Mouse (Mus musculus): ENCODE data around the gene Aadat. TPM values are rescaled to one million over a fixed set of nuclear protein-coding genes. Genes with fewer than 3 reads are reported as not detected.
A peak's percentile ranks its signal among the peaks of the same experiment; 100 is the strongest.
"Not testable (repeated sequence)": the region's sequence is repeated elsewhere in the genome, so short reads cannot be mapped to it uniquely, and the experiment has no call there.

The Aadat gene
- total RNA-seq (2015): not detected in 2 replicates
- total RNA-seq (2017): not detected in 2 replicates

DNA sequence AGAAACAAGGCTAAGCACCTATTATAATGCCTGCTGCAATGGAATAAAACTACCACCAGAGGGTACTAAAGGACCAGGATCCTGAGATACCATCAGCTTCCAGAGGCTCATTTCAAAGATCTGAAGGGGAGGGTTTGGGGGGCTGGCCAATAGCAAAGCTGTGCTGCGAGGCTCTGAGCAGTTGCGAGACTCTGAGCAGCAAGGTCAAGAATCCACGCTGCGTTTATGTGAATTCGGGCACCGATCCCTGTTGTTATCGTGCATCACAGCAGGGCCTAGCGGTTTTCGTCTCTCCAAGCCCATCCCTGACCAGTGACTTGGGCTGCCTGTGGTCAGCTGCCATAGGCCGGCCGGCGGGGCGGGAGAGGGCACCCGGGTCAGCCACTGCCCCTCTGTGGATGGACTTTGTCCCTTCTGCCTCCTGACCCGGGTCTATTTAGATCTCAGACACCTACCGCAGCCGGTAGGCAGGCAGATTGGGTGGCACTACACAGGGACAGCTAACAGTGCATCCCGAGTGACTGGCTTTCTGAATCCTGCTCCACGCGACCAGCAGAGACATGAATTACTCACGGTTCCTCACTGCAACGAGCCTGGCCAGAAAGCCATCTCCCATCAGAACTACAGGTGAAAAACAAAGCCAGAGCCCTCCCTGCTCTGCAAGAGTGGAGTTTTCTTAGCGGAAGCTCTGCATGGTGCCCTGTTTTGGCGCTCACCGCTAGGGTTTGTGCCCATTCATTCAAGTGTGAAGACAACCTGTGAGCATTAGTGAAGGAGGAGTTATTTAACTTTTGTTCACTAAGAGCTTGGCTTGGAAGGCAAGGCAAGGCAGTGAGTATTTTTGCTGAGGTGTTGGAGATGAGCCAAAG, at the start of gene Aadat:
TSS of gene Aadat (plus strand) at position 280 of the 869 bp plus-strand sequence.
- ATAC-seq (replicated peaks; ENCODE audit: poor library complexity): peak; percentile 98

DNA sequence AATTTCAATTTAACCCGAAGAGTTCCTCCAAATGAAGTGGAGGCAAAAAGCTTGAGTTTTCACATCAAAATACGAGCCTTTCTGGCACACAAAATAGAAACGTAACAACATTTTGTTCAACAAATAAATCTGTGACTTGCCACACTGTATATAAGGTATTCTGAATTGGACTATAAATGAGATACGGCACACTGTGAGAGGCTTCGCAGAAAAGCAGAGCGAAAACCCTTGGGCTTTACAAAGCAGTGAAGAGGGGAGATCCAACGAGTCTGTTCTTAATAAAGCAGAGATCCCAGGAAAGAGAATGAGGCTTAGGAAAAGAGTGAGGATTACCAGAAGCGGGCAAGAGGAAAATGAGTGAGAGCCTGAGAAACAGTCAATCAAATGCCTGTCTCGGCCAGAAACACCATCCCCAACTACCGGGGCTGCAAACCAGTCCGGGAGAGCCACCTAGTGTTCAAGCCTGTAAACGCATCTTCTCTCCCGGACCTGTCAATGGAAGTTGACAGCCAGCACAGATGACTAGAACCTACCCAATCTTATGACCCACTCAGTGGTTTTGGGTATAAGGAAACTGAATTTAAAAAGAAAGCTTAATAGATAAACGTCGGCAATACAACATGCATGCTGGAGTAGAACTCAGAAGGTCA, 38.9 kb upstream of the Aadat start:
- ATAC-seq (replicated peaks; ENCODE audit: poor library complexity): peak; percentile 96

DNA sequence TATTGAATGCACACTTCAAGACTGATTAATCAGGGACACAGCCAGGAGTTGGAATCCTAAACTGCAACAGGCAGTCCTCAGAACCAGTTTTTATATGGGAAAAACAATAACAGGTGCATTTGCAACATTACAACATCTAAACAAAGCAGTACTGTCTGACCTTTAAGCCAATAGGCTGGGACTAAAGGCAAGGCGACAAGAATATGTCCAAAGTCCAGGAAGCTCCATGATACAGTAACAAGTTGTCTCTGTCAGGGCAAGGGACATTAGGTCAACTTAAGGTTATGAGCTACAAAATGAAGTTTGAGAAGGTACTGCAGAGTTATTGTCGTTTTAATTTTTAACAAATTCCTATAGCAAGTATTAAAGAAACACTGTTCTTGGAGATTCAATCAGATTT, 15.6 kb upstream of the Aadat start:
- ATAC-seq (replicated peaks; ENCODE audit: poor library complexity): no peak

DNA sequence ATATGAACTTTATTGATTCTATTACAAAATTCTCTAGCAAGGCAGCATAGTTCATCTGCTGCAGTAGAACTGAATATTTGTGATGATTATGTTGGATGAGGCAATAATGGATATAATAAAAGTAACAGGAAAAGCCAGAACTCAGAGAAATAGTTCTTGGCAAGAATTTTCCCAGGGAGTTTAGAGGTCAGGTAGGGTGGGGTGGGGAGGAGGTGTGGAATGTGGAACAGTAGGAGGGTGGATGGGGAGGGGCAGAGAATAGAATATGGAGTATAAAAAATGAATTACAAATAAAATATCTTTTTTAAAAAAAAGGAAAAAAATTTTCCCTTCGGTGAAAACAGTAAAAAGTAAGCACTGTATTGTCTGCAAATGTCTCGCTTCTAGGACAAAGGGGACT, 13.9 kb upstream of the Aadat start:
- ATAC-seq (replicated peaks; ENCODE audit: poor library complexity): no peak

DNA sequence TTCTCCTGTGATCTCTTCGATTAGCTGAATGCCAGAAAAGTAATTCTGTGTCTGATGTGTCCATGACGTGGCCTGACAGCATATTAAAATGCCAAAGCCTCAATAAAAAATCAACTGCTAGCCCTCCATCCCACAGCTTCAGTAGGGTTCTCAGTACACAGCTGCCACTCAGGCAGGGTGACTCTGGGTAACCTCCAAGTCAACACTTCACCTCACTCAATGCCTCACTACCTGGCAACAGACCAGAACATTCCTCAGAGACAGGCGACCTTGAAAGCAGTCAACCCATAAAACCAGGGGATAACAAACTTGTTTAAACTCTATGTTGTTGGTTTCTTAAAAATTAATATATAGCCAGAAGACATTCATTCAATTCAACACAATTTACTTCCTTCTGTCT, 13.3 kb upstream of the Aadat start:
- ATAC-seq (replicated peaks; ENCODE audit: poor library complexity): no peak

DNA sequence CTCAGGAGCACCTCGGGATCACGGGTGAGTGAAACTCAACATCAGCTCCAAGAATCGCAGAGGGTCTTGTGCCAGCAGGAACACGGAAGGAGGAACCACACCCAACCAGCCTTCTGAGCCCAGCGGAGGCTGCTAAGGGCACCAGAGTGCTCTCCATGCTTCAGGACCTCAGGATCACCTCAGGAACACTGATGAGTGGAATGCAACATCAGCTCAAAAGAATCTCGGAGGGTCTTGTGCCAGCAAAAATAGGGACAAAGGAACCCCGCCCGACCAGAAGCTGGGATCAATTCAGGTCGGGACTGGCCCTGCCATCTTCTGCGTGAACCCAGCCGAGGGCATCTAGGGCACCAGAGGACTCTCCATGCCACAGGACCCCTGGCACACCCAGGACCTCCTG, 11.1 kb upstream of the Aadat start:
- no peak for ATAC-seq (replicated peaks; ENCODE audit: poor library complexity)

DNA sequence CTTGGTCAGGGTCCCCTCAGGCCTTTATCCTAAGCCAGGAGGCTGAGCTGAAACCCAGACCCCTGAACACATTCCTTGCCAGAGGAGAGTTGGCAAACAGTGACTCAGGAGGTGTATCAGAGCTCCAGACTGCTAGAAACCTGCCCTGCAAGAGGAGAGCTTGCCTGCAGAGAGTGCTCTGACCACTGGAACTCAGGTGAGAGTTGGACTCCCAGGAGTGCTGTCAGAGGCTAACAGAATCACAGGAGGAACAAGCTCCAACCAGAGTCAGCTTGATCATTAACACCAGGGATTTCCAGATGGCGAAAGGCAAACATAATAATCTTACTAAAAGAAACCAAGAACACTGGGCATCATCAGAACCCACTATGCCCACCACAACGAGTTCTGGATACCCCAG, 10.7 kb upstream of the Aadat start:
- not testable (repeated sequence) for ATAC-seq (replicated peaks; ENCODE audit: poor library complexity)

DNA sequence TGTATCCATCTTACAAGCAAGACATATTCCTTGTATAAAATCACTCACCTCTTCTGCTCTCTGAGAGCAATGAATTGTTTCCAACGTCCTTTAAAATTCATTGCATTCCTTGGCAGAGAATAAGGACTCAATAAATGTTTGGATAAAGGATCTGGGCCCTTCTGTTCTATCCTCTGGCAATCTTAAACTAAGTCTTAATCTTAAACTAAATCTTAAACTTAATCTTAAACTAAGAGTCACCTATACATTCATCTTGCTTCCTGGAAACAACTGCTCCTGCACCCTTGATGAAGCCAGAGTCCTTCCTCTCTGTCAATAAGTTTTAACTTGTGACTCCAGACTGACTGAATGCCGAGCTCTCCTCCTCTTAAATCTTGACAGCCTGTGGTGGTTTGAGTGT, 2.6 kb upstream of the Aadat start, which contains the start of gene Gm10283:
TSS of gene Gm10283 (minus strand) at position 101 of the 400 bp plus-strand sequence.
- no peak for ATAC-seq (replicated peaks; ENCODE audit: poor library complexity)

DNA sequence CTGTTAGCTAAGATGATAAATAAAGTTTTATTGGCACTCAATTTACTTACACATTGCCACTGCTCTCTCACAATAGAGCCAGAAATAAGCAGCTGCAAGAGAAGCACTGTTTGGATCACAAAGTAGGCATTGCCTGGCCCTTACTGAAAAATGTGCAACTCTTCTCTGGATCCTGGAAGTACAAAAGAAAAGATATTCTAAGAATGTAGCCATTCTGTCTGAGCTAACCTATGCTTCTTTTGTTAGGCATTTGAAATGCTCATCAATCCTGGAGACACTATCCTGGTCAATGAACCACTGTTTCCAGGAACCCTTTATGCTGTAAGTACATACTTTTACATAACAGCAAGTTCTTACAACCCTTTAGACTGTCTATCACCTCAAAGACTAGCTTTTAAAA, 12.6 kb downstream of the Aadat start:
- no peak for ATAC-seq (replicated peaks; ENCODE audit: poor library complexity)

DNA sequence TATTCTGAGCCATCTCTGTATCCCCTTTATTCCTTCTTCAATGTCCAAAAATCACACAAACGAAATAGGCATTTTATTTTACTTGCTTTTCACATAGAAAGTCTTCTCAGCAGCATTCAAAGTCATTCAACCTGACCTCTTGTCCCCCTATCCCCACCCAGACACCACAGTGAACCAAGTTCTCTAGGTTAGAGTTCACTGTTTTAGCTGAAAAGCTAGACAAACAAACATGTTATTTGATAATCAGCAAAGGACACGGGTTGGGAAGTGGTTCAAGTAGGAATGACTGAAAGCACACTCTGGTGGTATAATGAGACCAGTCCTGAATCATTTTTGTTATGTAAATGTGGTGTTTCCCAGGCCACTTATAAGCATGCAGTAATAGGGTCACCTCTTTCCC, 29.2 kb downstream of the Aadat start:
- no peak for ATAC-seq (replicated peaks; ENCODE audit: poor library complexity)

DNA sequence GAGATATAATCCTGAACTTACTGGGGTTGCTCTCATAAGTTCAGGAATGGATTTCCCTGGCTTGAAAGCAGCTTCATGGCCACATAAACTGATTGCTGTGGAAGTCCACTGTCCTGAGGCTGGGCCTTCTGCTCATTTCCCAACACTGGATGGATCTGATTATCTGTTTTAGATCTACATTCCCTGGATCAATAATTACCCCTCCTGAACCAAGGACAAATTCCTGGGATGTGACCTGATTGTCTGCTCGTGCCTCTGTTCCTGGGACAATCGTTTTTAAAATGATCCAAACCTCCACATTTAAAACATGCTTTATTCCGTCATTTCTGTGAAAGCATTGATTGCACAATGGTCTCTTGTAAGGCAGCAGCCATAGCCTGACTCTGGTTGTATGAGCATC, 61.1 kb downstream of the Aadat start:
- ATAC-seq (replicated peaks; ENCODE audit: poor library complexity): no peak

DNA sequence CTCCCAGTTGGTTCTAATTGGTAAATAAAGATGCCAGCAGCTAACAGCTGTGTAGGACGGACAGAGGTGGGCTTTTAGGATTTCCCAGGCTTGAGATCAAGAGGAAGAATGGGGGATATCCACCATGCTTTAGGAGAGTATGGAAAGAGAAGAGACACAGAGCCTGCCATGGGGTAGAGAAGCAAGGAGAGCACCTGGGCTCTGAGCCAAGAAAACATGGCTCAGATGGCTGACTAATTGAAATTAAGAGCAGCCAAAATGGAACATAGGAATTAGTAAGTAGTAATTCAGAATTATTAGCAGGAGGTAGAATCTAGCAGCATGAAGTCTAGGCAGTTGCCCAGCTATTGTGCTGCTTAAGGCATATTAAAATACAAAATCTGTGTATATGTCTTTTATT, 71.5 kb downstream of the Aadat start:
- no peak for ATAC-seq (replicated peaks; ENCODE audit: poor library complexity)

DNA sequence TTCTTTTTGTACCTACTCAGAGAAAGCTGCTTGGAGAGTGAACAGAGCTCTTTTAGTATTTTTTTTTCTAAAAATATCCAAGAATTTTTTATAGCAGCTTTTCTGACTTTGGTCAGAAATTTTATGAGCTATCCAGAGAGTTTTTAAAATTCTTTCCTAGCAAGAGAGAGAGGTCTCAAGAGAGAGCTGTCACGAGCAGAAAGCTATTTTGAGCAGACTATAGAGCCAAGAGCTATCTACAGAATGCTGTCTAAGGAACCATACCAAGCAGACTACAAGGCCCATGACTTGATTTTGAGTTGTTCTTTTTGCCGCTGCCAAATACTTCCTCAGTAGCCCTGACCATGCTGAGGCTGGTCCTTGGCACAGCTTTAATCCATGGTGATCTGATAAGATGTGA, 77.6 kb downstream of the Aadat start:
- ATAC-seq (replicated peaks; ENCODE audit: poor library complexity): no peak

DNA sequence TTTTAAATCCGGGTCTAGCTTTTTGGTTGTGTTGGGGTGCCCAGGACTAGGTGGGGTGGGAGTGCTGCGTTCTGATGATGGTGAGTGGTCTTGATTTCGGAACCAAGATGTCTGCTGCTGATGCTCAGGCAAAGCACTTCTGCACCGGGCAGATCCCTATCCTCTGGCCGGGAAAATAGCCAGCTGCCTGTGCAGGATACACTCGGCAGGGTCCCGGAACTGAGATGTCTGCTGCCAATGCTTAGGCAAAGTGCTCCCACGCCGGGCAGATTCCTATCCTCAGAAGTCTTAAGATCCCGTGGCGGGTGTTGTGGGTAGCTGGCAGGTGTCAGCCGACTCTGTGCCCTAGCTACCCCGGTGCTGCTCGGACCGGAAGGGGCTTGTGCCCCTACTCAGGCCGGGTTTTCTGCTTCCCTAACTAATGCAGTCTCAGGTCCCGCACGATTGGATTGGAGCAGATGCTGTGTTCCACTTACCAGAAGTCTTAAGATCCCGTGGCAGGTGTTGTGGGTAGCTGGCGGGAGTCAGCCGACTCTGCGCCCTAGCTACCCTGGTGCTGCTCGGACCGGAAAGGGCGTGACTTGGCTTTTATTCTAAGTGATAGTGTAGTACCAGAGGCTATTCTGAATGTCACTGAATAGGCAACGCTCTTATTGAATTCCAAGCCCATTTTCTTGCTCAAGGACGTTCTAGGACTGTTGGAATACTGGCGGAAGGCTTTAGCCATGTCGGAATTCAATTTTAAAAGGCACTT, 85.8 kb downstream of the Aadat start:
- not testable (repeated sequence) for ATAC-seq (replicated peaks; ENCODE audit: poor library complexity)

DNA sequence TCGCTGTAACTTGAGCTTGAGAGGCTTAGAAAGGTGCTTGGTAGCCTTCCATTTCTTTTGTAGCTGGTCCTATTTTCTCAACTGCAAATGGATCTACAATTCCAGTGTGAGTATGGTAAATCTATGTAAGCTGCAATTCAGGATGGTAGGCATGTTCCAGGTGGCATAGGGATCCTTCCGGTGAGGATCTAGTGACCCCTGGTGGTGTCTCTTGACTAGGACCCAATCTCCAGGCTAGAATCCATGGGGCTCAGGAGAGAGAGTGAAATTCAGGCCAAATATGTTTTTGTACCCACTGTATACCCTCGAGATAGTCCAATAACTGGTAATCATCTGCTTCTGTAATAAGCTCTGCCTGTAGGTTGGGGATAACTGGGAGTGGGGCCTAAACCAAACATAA, 89.0 kb downstream of the Aadat start:
- ATAC-seq (replicated peaks; ENCODE audit: poor library complexity): 0 out of 2 replicates have a peak, but pooled peaks have one; percentile 34

Other genes with a start within 250 kb of the Aadat start
- gene Gm10283, start 2.7 kb upstream of the Aadat start, total RNA-seq (2015): not detected in 2 replicates
- gene Gm10283, start 2.7 kb upstream of the Aadat start, total RNA-seq (2017): not detected in 2 replicates
- gene Mfap3l, start 126.9 kb downstream of the Aadat start, total RNA-seq (2015): 3.5 and 4.1 TPM in 2 replicates
- gene Mfap3l, start 126.9 kb downstream of the Aadat start, total RNA-seq (2017): 2.3 and 4.2 TPM in 2 replicates

All from megakaryocyte progenitor cell, adult 5-6 weeks (primary cell).